Mouse (Mus musculus): ENCODE data around the gene Col4a3. TPM values are rescaled to one million over a fixed set of nuclear protein-coding genes. Genes with fewer than 3 reads are reported as not detected.

The Col4a3 gene
- polyA plus RNA-seq, 1 experiment from 2014 or later: 0.38 TPM

GRCm38 (mm10) chr1:82560223-82560622 lies 26.5 kb upstream of the Col4a3 start:
- no peak overlapping the region for H3K4me3 ChIP-seq (ENCODE audit: low read depth, low read length)
- no peaks in the 10 kb centered on the region for H3K27me3 ChIP-seq (ENCODE audit: control insufficient read depth, insufficient read depth, low read depth, low read length)
- WGBS (ENCODE audit: insufficient replicate concordance): 59% methylated on average over 4 of the region's 4 CpGs
- no peaks in the 10 kb centered on the region for H3K4me1 ChIP-seq (ENCODE audit: control insufficient read depth, low read depth, low read length)
- no peak overlapping the region for H3K4me2 ChIP-seq (ENCODE audit: low read depth, low read length)
- no peaks in the 10 kb centered on the region for H3K36me3 ChIP-seq (ENCODE audit: control insufficient read depth, insufficient read depth)
- H3K9ac ChIP-seq (ENCODE audit: low read depth, low read length): no peak overlapping the region
- H3K27ac ChIP-seq (ENCODE audit: low read length): no peak overlapping the region
- no peak for ATAC-seq (ENCODE audit: low read depth)
- no peaks in the 10 kb centered on the region for H3K9me3 ChIP-seq (replicated peaks; ENCODE audit: control insufficient read depth, low read length)

DNA sequence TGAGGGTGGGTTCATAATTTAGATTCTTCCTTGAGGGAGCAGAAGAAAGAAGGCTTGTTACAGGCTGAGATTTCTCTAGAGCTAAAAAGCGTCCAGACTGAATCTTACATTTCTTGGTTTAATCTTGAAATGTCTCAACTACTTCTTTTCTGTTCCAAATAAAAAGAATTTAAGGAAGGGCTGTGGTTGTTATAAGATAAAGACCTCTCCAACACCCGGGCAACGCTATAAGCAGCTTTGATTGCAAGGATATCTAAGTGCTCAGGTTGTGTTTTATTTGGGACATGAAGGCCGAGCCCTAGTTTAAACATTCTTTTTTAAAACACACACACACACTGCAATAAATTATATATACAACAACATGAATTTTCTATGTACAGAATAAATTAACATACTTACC lies 17.3 kb upstream of the Col4a3 start:
- no peaks in the 10 kb centered on the region for H3K9me3 ChIP-seq (replicated peaks; ENCODE audit: control insufficient read depth, low read length)
- WGBS (ENCODE audit: insufficient replicate concordance): 53% methylated on average over 4 of the region's 4 CpGs
- no peak for ATAC-seq (ENCODE audit: low read depth)

GRCm38 (mm10) chr1:82571758-82572157 lies 15.0 kb upstream of the Col4a3 start:
- ATAC-seq (ENCODE audit: low read depth): no peak
- no peak overlapping the region for H3K4me3 ChIP-seq (ENCODE audit: low read depth, low read length)
- H3K27ac ChIP-seq (ENCODE audit: low read length): no peak overlapping the region
- H3K9ac ChIP-seq (ENCODE audit: low read depth, low read length): no peak overlapping the region
- 41% methylated on average over 1 of the region's 1 CpGs for WGBS (ENCODE audit: insufficient replicate concordance)
- H3K36me3 ChIP-seq (ENCODE audit: control insufficient read depth, insufficient read depth): no peaks in the 10 kb centered on the region
- no peak overlapping the region for H3K4me2 ChIP-seq (ENCODE audit: low read depth, low read length)
- H3K27me3 ChIP-seq (ENCODE audit: control insufficient read depth, insufficient read depth, low read depth, low read length): no peaks in the 10 kb centered on the region
- H3K9me3 ChIP-seq (replicated peaks; ENCODE audit: control insufficient read depth, low read length): no peaks in the 10 kb centered on the region
- no peaks in the 10 kb centered on the region for H3K4me1 ChIP-seq (ENCODE audit: control insufficient read depth, low read depth, low read length)

More for the DNA sequence above, 17.3 kb upstream of the Col4a3 start:
- Histone ChIP-seq H3K4me1 (ENCODE audit: control insufficient read depth, low read depth, low read length) (no peaks in the 10 kb centered on the region), H3K27me3 (ENCODE audit: control insufficient read depth, insufficient read depth, low read depth, low read length) (no peaks in the 10 kb centered on the region), H3K27ac (ENCODE audit: low read length) (no peak overlapping the region), H3K9ac (ENCODE audit: low read depth, low read length) (no peak overlapping the region), H3K36me3 (ENCODE audit: control insufficient read depth, insufficient read depth) (no peaks in the 10 kb centered on the region), H3K4me3 (ENCODE audit: low read depth, low read length) (no peak overlapping the region), H3K4me2 (ENCODE audit: low read depth, low read length) (no peak overlapping the region)

DNA sequence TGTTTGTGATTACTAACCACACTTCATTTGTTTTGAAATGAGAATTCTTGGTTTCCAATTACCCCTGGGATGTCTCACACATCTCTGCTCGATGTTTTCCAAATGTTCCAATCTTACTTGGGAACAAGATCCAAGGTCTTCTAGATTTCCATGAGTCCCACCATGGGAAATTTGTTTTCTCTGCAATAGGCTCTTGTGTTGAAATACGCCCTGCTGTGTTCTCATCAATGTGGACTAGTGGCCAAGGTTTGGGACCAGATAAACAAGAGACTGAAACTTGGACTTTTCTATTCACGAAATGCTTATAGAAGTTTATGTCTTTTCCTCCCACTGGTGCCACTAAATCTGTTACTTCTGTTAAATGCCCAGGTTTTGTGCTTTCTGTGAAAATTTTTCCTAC lies 11.0 kb upstream of the Col4a3 start:
- H3K27ac ChIP-seq (ENCODE audit: low read length): no peak overlapping the region
- H3K4me3 ChIP-seq (ENCODE audit: low read depth, low read length): no peak overlapping the region
- no peaks in the 10 kb centered on the region; the same call in 1 of the 2 replicates for H3K27me3 ChIP-seq (ENCODE audit: control insufficient read depth, insufficient read depth, low read depth, low read length)
- ATAC-seq (ENCODE audit: low read depth): no peak
- H3K4me2 ChIP-seq (ENCODE audit: low read depth, low read length): no peak overlapping the region
- H3K36me3 ChIP-seq (ENCODE audit: control insufficient read depth, insufficient read depth): no peaks in the 10 kb centered on the region
- H3K9ac ChIP-seq (ENCODE audit: low read depth, low read length): no peak overlapping the region
- H3K4me1 ChIP-seq (ENCODE audit: control insufficient read depth, low read depth, low read length): no peaks in the 10 kb centered on the region
- WGBS (ENCODE audit: insufficient replicate concordance): 51% methylated on average over 3 of the region's 3 CpGs
- H3K9me3 ChIP-seq (replicated peaks; ENCODE audit: control insufficient read depth, low read length): no peaks in the 10 kb centered on the region

- H3K9ac ChIP-seq (ENCODE audit: low read depth, low read length): no peak overlapping the region
- no peaks in the 10 kb centered on the region for H3K4me1 ChIP-seq (ENCODE audit: control insufficient read depth, low read depth, low read length)
- no peak overlapping the region for H3K4me2 ChIP-seq (ENCODE audit: low read depth, low read length)
- no peak overlapping the region for H3K4me3 ChIP-seq (ENCODE audit: low read depth, low read length)
- 45% methylated on average over 2 of the region's 2 CpGs for WGBS (ENCODE audit: insufficient replicate concordance)
- no peak overlapping the region for H3K27ac ChIP-seq (ENCODE audit: low read length)
- H3K36me3 ChIP-seq (ENCODE audit: control insufficient read depth, insufficient read depth): no peaks in the 10 kb centered on the region
- H3K27me3 ChIP-seq (ENCODE audit: control insufficient read depth, insufficient read depth, low read depth, low read length): no peaks in the 10 kb centered on the region; the same call in 1 of the 2 replicates
- no peaks in the 10 kb centered on the region for H3K9me3 ChIP-seq (replicated peaks; ENCODE audit: control insufficient read depth, low read length)
- ATAC-seq (ENCODE audit: low read depth): no peak
These were observed 10.5 kb upstream of the Col4a3 start for GRCm38 (mm10) chr1:82576182-82576581.

GRCm38 (mm10) chr1:82577339-82577738 lies 9.4 kb upstream of the Col4a3 start:
- WGBS (ENCODE audit: insufficient replicate concordance): 69% methylated on average over 10 of the region's 10 CpGs
- Histone ChIP-seq H3K9ac (ENCODE audit: low read depth, low read length) (no peak overlapping the region), H3K4me3 (ENCODE audit: low read depth, low read length) (no peak overlapping the region), H3K27me3 (ENCODE audit: control insufficient read depth, insufficient read depth, low read depth, low read length) (no peaks in the 10 kb centered on the region; the same call in 1 of the 2 replicates), H3K4me2 (ENCODE audit: low read depth, low read length) (no peak overlapping the region), H3K36me3 (ENCODE audit: control insufficient read depth, insufficient read depth) (no peaks in the 10 kb centered on the region), H3K4me1 (ENCODE audit: control insufficient read depth, low read depth, low read length) (no peaks in the 10 kb centered on the region), H3K9me3 (replicated peaks; ENCODE audit: control insufficient read depth, low read length) (no peaks in the 10 kb centered on the region), H3K27ac (ENCODE audit: low read length) (no peak overlapping the region)
- ATAC-seq (ENCODE audit: low read depth): no peak

GRCm38 (mm10) chr1:82577915-82578314 lies 8.8 kb upstream of the Col4a3 start:
- H3K4me1 ChIP-seq (ENCODE audit: control insufficient read depth, low read depth, low read length): no peaks in the 10 kb centered on the region
- H3K4me2 ChIP-seq (ENCODE audit: low read depth, low read length): no peak overlapping the region
- H3K27me3 ChIP-seq (ENCODE audit: control insufficient read depth, insufficient read depth, low read depth, low read length): no peaks in the 10 kb centered on the region; the same call in 1 of the 2 replicates
- ATAC-seq (ENCODE audit: low read depth): no peak
- no peak overlapping the region for H3K27ac ChIP-seq (ENCODE audit: low read length)
- no peak overlapping the region for H3K4me3 ChIP-seq (ENCODE audit: low read depth, low read length)
- no peak overlapping the region for H3K9ac ChIP-seq (ENCODE audit: low read depth, low read length)
- WGBS (ENCODE audit: insufficient replicate concordance): 24% methylated on average over 3 of the region's 3 CpGs
- no peaks in the 10 kb centered on the region for H3K9me3 ChIP-seq (replicated peaks; ENCODE audit: control insufficient read depth, low read length)
- no peaks in the 10 kb centered on the region for H3K36me3 ChIP-seq (ENCODE audit: control insufficient read depth, insufficient read depth)

- Histone ChIP-seq H3K4me3 (ENCODE audit: low read depth, low read length) (no peak overlapping the region), H3K36me3 (ENCODE audit: control insufficient read depth, insufficient read depth) (no peaks in the 10 kb centered on the region), H3K27ac (ENCODE audit: low read length) (no peak overlapping the region), H3K4me1 (ENCODE audit: control insufficient read depth, low read depth, low read length) (no peaks in the 10 kb centered on the region), H3K9me3 (replicated peaks; ENCODE audit: control insufficient read depth, low read length) (no peaks in the 10 kb centered on the region), H3K9ac (ENCODE audit: low read depth, low read length) (no peak overlapping the region), H3K4me2 (ENCODE audit: low read depth, low read length) (no peak overlapping the region), H3K27me3 (ENCODE audit: control insufficient read depth, insufficient read depth, low read depth, low read length) (no peaks in the 10 kb centered on the region; the same call in 1 of the 2 replicates)
- 49% methylated on average over 4 of the region's 4 CpGs for WGBS (ENCODE audit: insufficient replicate concordance)
- no peak for ATAC-seq (ENCODE audit: low read depth)
These were observed 8.4 kb upstream of the Col4a3 start for GRCm38 (mm10) chr1:82578320-82578719.

DNA sequence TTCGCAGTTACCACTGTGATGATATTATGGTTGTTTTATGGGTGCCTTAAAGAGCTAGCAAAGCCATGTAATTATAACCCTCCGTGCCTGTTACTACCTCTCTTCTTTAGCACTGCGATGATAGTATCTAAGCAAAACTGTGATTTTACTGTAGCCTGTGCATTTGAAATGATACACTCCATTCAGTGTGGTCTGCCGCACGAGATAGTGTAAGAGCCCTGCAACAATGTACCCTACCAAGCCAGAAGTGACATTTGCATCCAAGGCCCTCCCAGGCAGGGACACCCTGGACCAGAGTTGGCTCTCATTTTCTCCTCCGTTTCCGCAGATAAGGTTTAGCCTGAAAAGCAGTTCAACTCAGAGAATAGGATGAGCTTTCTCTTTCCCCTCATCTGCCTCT lies 740 bp upstream of the Col4a3 start:
- ATAC-seq (ENCODE audit: low read depth): no peak
- H3K9ac ChIP-seq (ENCODE audit: low read depth, low read length): no peak overlapping the region

More for the DNA sequence above, 740 bp upstream of the Col4a3 start:
- Histone ChIP-seq H3K4me1 (ENCODE audit: control insufficient read depth, low read depth, low read length) (no peaks in the 10 kb centered on the region), H3K4me2 (ENCODE audit: low read depth, low read length) (no peak overlapping the region), H3K4me3 (ENCODE audit: low read depth, low read length) (no peak overlapping the region), H3K27ac (ENCODE audit: low read length) (no peak overlapping the region), H3K9me3 (replicated peaks; ENCODE audit: control insufficient read depth, low read length) (no peaks in the 10 kb centered on the region), H3K36me3 (ENCODE audit: control insufficient read depth, insufficient read depth) (no peaks in the 10 kb centered on the region), H3K27me3 (ENCODE audit: control insufficient read depth, insufficient read depth, low read depth, low read length) (peaks cover 10% of the 10 kb centered on the region)
- WGBS (ENCODE audit: insufficient replicate concordance): 62% methylated on average over 7 of the region's 7 CpGs

All from liver, embryonic 16.5 days (tissue).